Mouse (Mus musculus) heart, postnatal 14 days (tissue): Measurements from ENCODE around the gene Zscan2. TPM values are rescaled to one million over a fixed set of nuclear protein-coding genes. Genes with fewer than 3 reads are reported as not detected.

Source experiments
- DNase-seq, 2 experiments: peaks; one replicate each; pipeline ENCODE4 v3.0.0; 2021 to 2022
- intact Hi-C: fragments of 180-260 bp; cut with DNase I; formaldehyde crosslinking; loops from one replicate; pipeline ENCODE4 v1.15.1; 2025
- total RNA-seq, 2 experiments: library from RNA; stranded (reverse); gene quantifications; 2 replicates each; pipeline ENCODE4 v1.2.3; 2021

Gene Zscan2
- total RNA-seq, 2 experiments from 2014 or later, result 5.2 to 7.0 TPM

GRCm38 (mm10) chr7:80911053-80911452 lies 50.3 kb downstream of the Zscan2 start:
- intact Hi-C loops, result no loop called here
- no peak for DNase-seq

GRCm38 (mm10) chr7:80912496-80912895 lies 51.8 kb downstream of the Zscan2 start:
- DNase-seq, result no peak
- intact Hi-C loops, result no loop called here

DNA sequence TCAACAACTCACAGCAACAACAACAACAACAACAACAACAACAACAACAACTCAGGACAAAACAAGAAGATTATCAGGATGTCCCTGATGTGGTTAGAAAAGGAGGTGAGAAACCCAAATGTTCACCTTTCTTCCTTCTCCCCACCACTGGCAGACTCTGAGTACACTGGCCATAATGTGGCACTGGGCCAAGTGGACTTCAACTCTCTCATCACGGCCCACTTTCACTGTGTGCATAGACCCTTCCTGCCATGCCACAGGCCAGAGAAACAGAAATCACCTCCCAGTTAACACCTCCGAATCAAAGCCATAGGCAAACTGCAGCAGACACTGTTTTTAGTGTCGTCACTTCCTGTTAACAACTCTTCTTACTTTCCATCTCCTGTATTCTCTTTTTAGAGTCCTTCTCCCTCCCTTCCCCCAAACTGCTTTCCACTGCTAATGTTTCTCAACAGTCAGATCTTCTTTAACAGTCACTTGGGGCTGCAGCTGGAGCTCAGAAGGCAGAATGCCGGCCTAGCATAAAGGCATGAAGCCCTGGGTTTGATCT lies 57.3 kb downstream of the Zscan2 start:
- intact Hi-C loops, result no loop called here
- no peak for DNase-seq

GRCm38 (mm10) chr7:80918982-80919646 lies 58.4 kb downstream of the Zscan2 start:
- no peak for DNase-seq
- intact Hi-C loops, result no loop called here

DNA sequence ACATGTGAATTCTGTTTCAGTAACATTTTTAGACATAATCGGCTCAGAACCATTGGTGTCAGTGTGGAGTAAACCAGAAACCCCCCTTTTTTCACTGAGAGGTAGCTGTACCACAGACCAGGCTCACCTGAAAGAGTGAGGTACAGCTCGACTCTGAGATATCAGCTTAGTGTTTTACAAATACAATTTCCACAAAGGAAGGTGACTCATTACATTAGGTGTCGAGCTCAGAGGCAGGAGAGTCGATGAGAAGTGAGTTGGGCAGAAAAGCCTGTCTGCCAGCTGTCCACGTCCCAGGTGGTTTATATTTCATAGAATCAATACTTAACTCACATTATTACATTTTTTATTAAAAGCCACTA lies 58.9 kb downstream of the Zscan2 start:
- no peak for DNase-seq
- intact Hi-C loops, result no loop called here

GRCm38 (mm10) chr7:80923165-80923564 lies 62.4 kb downstream of the Zscan2 start:
- intact Hi-C loops, result no loop called here

More at GRCm38 (mm10) chr7:80923165-80923564, 62.4 kb downstream of the Zscan2 start:
- DNase-seq, result peak in 1 of 2 experiments; percentile 27

Other genes starting within 250 kb of the Zscan2 start
- gene Crtc3, start 172.0 kb upstream of the Zscan2 start, total RNA-seq, result 10 to 100 TPM; 16.2 to 20.1 TPM
- gene Iqgap1, start 34.9 kb upstream of the Zscan2 start, total RNA-seq, result 10 to 100 TPM; 60.2 to 61.0 TPM
- gene Wdr73, start 40.3 kb downstream of the Zscan2 start, total RNA-seq, result 1 to 10 TPM; 6.3 to 7.6 TPM
- gene Nmb, start 44.2 kb downstream of the Zscan2 start, total RNA-seq, result 1 to 10 TPM; 5.8 to 8.2 TPM
- gene Sec11a, start 86.9 kb downstream of the Zscan2 start, total RNA-seq, result 10 to 100 TPM; 50.2 to 61.5 TPM
- gene Zfp592, start 132.8 kb downstream of the Zscan2 start, total RNA-seq, result 10 to 100 TPM; 21.5 to 22.1 TPM
- gene Alpk3, start 196.7 kb downstream of the Zscan2 start, total RNA-seq, result 10 to 100 TPM; 81.4 to 86.0 TPM